Mouse (Mus musculus) CD8-positive naive resting alpha-beta T cell, adult 2 months (primary cell): ENCODE data around the gene Spryd3.
"Not testable (repeated sequence)": the region's sequence is repeated elsewhere in the genome, so short reads cannot be mapped to it uniquely, and the experiment has no call there.

ENCODE experiments used
- DNase-seq, 2 experiments: peaks; one replicate each; pipeline ENCODE4 v3.0.0; 2022; ENCODE audit warnings: low read depth in 2 of 2, low spot score in 2 of 2

Gene Spryd3

DNA sequence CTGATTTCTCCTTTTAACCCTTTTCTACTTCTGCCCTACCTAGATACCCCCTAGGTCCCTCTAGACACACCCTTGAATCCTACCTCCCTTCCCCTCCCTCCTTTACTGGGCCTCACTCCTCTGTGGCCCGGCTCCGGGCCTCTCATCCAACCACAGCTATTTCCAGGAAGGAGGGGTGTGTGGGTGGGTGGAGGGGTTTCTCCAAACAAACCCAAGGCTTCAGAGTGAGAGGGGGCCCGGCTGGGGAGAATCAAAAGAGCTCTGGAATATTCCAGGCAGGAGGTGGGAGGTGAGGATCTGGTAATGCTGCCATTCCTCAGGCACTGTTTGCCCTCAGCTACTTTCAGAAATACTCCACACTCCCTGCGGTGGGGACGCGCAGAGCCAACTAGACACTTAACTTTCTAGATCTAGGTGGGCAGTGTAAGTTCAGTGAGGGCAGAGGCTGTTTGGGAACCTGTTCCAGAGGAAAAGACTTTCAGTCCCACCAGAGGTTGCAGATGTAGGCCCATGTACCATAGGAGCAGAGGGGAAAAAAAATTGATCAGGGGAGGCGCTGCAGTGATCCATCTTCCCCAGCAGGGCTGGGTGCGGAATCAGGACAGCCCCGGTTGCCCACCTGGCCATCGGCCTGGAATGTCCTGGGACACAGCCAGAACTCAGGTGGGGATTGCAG lies 34.9 kb downstream of the Spryd3 start:
- DNase-seq = no peak

DNA sequence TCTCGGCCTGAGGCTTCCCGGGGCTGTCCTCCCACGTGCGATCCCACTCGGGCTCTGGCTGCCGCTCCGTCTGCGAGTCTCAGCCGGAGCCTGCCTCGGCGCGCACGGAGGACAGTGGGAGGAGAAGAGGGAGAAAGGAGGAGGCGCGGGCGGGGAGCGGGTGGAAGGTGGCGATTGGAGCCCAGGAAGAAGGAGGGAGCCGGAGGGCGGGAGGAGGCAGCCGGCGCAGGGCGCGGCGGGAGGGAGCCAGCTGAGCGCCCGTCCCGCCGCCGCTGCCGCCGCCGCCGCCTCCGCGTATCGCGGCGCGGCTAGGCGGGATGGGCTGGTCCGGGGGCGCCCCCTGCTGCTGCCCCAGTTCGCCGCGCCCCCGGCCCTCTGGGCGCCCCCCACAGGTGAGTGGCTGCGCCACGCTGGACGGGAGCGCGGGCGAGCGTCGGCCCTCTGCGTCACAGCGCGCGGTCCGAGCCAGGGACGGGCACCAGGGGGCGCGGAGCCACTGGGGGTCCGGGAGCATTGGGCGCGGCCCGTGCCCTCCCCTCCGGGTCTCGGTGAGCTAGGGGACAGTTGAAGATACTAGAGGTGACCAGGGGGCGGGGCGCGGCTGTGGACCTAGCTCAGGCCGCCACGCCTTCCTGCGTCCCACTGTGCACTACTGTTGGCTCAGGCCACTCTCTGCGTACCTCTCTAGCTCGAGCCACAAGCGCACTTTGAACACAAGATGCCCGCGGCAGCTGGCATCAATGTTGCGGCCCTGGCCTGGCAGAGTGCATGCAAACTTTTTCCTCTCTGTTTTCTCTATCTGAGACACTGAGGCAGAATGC lies 35.7 kb downstream of the Spryd3 start, which contains the start of gene Tns2:
Tns2 (plus strand) TSS at position 253 of the 821 bp plus-strand sequence.
- DNase-seq = peak; percentile 25 to 37

DNA sequence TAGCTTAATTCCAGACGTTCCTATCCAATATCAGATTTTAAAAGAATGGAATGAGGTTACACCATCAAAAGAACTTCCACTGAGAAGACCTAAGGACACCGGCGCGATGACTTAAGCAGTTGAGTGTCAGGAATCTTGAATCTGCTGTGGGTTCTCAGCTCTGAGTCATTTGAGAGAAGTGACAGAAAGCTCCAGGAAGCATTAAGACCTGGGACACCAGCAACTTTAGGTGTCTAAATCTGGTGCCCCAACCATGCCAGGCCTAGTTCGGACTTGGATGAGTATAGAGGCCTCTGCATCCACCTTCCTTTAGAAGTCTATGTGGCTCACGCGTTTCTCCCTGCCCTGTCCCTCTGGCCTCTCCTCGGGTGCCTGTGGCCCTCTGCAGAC lies 36.3 kb downstream of the Spryd3 start:
- DNase-seq = no peak

DNA sequence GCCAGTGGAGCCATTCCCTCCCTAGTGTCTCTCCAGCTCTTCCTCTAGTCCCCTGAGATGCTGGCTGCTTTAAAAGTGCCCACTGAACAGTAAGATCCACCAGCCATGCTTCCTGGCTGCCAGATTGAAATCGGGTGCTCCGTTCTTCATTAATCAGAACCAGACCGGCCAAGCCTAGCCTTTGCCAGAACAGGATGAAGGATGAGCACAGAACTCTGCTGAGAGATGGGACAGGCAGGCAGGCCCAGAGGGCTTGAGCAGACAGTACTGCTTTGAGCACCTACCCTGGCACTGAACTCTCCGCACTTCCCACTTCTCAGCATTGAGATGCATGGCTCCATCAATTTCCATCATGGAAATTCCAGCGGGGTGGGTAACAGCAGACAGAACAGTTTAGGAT lies 36.8 kb downstream of the Spryd3 start:
- no peak for DNase-seq

DNA sequence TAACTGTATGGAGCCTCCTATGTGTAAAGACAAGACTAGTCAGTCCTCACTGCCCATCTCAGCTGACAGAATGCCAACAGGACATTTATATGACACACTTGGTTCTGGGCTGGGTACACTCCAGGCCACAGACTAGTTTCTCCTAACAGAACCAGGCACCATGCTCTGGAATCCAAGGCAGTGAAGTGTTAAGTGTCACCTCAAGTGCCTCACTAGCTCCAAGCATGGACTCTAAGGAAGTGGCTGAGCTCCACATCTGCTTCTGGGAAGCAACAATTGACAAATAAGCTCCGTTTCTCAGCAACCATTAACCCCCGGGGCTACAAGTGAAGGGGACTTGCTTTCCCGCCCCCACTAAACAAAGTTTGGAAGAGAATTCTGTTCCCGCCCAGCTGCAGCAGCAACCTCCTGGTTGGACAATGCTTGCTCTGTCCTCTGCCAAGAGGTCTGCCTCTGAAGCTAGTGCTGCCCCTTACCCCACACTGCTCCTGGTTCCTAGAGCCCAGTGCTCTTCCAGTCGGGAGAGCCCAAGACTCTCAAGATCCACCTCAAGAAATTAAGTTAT lies 38.0 kb downstream of the Spryd3 start:
- no peak for DNase-seq

DNA sequence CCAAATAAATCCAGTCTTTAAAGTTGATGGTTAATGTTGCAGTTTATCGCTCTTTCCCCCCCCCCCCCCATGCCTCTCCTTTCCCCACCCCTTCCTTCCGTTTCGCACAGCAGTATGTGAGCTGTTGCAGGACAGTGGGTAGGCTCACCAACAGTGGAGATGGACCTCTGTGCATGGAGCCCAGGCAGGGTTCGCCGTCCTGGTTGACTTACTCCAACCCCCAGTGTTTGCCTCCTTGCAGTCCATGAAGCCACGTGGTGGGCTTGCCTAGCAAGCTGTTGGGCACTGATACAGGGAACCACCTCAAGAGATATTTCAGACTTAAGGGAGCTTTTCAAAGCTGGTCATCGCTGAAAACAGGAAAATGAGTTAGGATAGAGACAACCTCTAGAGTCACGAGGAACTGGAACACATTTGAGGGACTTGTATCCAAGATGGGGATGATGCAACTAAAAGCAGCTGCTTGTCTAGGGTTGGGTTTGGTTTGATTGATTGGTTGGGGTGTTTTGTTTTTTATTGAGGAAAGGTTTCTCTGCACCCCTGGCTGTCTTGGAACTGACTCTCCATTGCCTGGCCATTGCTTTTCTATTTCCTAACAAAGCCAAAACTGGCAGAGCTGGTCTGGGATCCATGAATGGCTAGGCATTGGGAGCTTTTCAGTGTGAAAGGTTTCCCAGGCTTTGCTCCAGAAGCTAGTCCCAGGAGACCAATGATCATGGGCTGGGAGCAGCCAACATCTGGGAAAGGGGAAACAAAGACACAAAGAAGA lies 38.7 kb downstream of the Spryd3 start:
- no peak for DNase-seq

DNA sequence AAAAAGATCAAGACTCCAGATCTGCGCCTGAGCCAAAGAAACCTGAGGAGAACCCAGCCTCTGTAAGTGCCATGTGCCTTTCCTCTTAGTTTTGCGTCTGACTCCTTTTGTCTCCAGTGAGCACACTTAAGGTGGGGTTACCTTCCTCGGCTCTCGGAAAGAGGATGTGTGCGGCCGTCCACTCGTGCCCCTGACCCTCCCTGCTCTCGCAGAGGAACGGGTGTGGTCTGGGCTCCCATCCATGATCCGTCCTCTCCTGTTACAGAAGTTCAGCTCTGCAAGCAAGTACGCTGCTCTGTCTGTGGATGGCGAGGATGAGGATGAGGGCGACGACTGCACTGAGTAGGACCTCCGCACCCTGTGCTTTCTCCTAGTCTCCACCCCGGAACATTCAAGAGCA lies 41.0 kb downstream of the Spryd3 start:
- DNase-seq = no peak

DNA sequence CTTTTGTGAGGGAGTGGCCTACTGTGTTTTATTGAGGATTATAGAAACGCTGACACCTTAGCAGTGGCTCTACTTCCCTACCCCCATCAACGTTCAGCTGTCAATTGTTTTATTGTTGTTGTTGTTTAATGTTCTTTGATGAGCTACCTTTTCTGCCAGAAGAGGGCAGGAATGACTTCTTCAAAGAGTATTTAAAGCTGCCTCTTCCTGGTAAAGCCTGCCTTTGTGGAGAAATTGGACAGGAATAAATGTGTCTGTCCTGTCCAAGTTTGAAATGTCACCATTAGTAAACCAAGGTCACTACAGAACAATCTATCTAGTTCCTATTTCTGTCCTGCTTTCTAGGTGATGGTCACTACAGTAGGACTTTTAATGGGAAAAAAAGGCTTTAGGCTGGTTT lies 41.9 kb downstream of the Spryd3 start:
- no peak for DNase-seq

DNA sequence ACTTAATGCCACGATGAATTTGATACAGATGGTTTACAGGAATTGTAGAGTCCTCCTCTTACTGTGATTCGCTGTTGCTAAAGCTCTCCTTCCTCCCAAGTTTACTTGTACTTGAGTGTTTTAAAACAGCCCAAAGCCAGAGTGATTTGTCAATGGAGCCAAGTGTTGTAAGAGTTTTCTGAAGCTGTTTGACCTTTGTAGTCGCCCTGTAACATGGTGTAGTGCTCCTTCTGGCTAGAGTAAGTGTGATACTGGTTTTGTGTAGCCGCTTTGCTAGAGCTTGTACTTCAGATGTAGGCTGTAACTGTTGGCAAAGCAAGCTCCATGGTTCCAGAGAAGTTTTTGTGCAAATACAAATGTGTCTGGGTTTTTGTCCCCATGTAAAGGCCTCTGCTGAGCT lies 43.8 kb downstream of the Spryd3 start:
- DNase-seq = no peak

DNA sequence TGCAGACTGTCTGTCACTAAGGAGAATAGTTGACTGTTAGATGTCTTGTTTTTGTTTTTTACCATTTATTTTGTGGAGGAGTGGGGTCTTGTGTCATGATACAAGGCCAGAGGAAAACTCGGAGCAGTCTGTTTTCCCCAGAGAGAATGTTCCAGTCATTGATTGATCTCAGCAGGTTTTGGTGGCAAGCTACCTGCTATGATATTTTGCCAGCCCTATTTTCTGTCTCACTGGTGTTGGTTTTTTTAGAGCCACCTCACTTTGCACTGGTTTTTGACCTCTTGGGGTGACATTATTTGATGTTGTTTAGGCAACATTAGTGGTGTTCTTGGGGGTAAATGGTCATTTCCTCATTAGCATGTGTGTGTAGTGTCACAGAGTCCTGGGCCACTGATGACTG lies 44.3 kb downstream of the Spryd3 start:
- no peak for DNase-seq

DNA sequence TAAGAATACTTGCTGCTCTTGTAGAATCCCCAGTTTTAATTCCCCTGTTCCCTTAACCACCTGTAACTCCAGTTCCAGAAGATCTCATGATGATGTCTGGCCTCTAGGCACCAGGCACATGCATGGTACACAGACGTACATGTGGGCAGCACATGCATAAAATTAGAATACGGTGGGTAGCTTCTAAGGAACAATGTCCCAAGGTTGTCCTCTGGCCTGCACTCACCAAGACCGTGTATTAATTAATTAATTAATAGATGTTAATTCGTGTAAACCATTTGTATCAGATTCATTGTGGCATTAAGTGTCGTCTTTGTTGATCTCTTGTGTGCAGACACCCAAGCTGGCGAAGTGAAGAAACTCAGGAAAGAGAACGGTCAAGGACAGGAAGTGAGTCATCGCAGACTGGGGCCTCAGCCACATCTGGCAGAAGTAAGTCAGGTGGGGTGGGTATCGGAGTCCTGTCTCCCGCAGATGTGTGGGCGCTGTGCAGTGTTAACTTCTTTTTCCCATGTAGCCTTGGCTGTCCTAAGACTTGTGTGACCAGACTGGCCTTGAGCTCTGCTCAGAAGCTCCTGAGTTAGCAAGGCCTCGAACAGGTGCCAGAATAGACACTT lies 44.9 kb downstream of the Spryd3 start:
- no peak for DNase-seq

DNA sequence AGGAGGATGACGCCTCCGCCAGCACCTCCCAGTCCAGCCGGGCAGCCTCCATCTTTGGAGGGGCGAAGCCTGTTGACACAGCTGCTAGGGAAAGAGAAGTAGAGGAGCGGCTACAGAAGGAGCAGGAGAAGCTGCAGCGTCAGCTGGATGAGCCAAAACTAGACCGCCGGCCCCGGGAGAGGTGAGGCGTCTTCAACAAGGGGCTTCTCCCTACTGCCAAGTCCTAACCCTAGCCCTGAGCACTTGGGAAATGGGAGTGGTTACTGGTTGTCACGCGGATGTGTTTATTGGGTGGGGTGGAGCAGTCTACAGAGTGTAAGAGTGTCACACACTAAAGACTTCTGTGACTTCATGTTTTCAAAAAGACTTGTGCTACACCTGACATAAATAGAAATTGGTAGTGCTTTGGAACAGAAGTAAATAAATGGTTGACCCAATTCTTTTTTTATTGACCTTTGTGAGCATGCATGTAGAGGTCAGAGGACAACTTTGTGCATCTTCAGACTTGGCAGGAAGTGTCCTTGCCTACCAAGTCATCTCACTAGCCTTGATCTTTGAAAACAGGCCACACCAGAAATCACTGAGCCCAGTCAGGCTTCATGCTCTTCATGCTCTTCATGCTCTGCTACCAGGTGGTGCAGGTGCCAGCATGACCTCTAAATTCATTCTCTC lies 46.0 kb downstream of the Spryd3 start:
- DNase-seq = no peak

DNA sequence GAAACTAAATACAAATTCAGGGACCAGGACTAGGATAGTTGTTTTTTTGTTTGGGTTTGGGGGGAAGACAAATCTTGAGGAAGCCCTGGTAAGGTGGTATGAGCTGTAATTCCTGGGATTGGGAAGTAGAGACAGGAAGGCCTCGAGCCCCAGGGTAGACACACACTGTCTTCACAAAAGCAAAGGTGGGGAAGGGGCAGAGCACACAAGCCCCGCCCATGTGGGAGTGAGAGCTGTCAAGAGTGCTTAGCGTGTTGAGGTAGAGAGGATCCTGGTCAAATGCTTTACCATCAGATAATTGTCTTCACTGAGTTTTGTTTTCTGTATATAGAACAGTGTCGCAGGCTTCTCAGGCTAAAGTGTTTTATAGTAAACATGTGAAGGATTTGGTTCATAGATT lies 53.0 kb downstream of the Spryd3 start:
- no peak for DNase-seq

DNA sequence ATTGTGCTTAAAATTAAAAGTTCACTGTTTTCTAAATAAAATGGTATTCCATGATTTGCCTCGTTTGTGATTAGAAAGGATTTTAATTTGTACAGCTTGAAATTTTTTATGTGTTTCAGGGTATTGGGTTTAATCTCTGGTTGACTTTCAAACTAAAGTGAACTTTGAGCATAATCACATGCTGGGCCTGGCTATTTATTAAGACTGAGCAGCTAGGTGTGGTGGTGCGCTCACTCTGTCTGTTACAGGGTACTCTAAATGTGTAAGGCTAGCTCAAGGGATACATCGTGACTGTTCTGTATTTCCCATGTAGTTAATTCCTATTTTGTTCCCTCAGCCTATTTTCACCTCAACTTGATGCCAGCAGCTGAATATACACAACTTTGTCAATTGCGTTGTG lies 53.9 kb downstream of the Spryd3 start:
- no peak for DNase-seq

DNA sequence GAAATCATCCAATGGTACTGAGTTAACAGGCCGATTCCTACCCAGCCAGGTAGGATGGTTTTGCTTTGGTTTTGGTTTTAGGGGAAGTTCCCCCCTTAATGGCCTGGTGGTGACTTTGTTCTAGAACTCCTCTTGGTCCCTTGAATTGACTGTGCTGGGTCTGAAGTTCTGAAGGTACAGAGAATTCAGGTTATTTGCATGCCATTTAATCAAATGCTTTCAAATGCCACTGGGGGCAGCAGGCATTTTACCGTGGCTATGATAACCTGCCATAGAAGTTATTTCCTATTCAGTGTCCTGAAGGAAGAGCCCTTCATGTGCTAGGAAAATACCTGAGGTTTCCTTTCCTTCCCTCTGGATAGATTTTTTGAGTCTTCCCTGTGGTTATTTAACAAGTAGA lies 55.6 kb downstream of the Spryd3 start:
- DNase-seq = no peak

DNA sequence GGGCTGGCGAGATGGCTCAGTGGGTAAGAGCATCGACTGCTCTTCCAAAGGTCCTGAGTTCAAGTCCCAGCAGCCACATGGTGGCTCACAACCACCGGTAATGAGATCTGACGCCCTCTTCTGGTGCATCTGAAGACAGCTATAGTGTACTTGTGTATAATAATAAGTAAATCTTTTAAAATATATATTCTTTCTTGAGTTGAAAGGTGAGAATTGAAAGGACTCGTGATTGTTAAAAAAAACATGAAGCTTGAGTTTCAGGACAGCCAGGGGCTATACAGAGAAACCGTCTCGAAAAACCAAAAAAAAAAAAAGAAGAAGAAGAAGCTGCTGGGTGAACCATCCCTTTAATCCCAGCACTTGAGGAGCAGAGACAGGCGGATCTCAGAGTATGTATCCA lies 56.1 kb downstream of the Spryd3 start:
- DNase-seq = not testable (repeated sequence)

DNA sequence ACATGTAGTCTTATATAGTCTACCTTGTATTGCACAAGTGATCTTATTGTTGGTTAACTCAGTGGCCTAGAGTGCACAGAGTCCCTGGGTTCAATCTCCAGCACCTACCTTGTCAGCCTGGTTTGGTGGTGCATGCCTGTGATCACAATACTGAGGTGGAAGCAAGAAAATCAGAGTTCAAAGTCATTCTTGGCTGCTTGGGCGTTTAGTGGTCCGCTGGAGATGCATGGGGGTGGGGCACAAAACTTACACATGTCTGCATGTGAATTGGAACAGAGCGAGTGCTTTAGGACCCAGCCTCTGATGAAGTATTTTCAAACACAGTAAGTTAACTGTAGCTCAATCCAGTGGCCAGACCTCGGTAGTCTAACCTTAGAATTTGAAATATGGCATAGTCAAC lies 56.8 kb downstream of the Spryd3 start:
- no peak for DNase-seq

DNA sequence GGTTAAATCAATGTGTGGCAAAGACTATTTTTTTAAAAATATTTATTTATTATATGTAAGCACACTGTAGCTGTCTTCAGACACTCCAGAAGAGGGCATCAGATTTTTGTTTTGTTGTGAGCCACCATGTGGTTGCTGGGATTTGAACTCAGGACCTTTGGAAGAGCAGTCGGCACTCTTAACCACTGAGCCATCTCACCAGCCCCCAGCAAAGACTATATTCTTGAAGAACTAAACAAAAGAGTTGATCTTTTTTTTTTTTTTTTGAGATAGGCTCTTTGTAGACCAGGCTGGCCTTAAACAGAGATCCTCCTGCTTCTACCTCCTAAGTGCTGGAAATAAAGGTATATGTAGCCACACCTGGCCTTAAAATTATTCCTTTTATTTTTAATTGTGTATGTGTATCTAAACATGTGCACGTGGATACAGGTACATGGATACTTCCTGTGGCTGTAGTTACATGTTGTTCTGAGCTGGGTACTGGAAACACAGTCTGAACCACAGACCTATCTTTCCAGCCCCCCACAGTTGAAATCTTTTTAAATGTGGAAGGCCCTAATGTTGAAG lies 58.8 kb downstream of the Spryd3 start:
- no peak for DNase-seq

DNA sequence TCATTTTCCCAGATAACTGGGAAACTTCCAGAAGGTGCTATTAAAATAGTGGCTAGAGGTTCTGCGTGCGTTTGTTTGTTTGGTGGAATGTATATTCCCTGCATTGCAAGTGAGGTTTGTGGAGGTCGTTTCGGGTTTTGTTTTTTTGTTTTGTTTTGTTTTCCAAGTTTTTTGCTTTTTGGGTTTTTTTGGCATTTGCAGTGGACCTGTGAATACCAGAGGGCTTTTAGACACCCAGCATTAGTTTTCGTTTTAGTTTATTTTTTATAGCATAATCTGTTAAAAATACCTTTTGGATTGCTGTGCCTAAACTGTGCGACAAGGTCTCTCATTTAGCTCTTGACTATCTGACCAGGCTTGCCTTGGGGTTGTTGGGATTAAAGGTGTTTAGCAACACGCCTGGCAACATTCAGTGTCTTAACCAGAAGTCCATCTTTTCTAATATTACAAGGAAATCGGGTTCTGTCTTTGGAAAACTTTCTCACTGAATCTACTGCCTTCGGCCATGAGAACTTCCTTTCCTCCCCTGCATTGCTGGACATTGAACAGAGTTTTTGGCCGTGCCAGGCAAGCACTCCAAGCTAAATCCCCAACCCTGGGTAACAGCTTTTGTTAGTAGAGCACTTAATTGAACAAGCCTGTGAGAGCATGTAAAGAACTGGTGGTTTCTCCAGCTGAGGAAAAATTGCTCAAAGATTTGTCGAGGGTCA lies 61.0 kb downstream of the Spryd3 start:
- DNase-seq = no peak
